Mouse (Mus musculus) megakaryocyte, embryonic 14.5 days (primary cell): ENCODE measurements around the gene Chp1. TPM values are rescaled to one million over a fixed set of nuclear protein-coding genes. Genes with fewer than 3 reads are reported as not detected.
"Not testable (repeated sequence)": the region's sequence is repeated elsewhere in the genome, so short reads cannot be mapped to it uniquely, and the experiment has no call there.

Experiments used
- H3K27me3 ChIP-seq: replicated peaks from 2 replicates; pipeline ENCODE3; 2012; ENCODE audit warnings: inconsistent platforms
- H3K36me3 ChIP-seq: replicated peaks from 2 replicates; pipeline ENCODE3; 2012; ENCODE audit warnings: low read length, inconsistent platforms, mixed read lengths
- H3K4me1 ChIP-seq: 2 replicates; pipeline ENCODE4 v1.6.1; 2012; ENCODE audit warnings: inconsistent platforms
- H3K4me3 ChIP-seq: replicated peaks from 2 replicates; pipeline ENCODE3; 2012; ENCODE audit warnings: moderate library complexity, mild to moderate bottlenecking, inconsistent platforms
- H3K9me3 ChIP-seq: 2 replicates; pipeline ENCODE4 v1.6.1; 2012; ENCODE audit warnings: inconsistent platforms
- FLI1 ChIP-seq: IDR thresholded peaks from 2 replicates; pipeline ENCODE4 v1.6.1; 2012; ENCODE audit warnings: low read length, inconsistent platforms, mixed read lengths
- GATA1 ChIP-seq: IDR thresholded peaks from 3 replicates; pipeline ENCODE4 v1.6.1; 2012; ENCODE audit warnings: mixed read lengths, low read length, inconsistent platforms, borderline replicate concordance
- polyA plus RNA-seq: library from polyadenylated mRNA; stranded (reverse); fragments of >175 nt; gene quantifications from 2 replicates; pipeline ENCODE4 v1.2.3, GENCODE M21; 2012; ENCODE audit warnings: low replicate concordance; ENCODE audit not compliant: insufficient read depth

Chp1 gene
- polyA plus RNA-seq, 1 experiment: 9.7 TPM

GRCm38 (mm10) chr2:119618199-119618982 is 70.9 kb downstream of the Chp1 start, which contains the start of the genes Nusap1 and Oip5:
Gene Nusap1 (plus strand): TSS chr2:119618298.
Gene Oip5 (minus strand): TSS chr2:119618469.
- Histone ChIP-seq H3K4me3 (peak within 1 kb of the TSS; percentile 97), H3K9me3 (no peaks in the 10 kb centered on the region), H3K27me3 (no peaks in the 10 kb centered on the region), H3K36me3 (peaks cover 5% of the 10 kb centered on the region), H3K4me1 (peaks cover 38% of the 10 kb centered on the region)
- TF ChIP-seq GATA1 (no peak), FLI1 (no peak)

GRCm38 (mm10) chr2:119619002-119619401 is 71.5 kb downstream of the Chp1 start:
- peak overlapping the region; percentile 97 for H3K4me3 ChIP-seq
- H3K4me1 ChIP-seq: peaks cover 40% of the 10 kb centered on the region
- peaks cover 11% of the 10 kb centered on the region for H3K36me3 ChIP-seq
- H3K9me3 ChIP-seq, H3K27me3 ChIP-seq: not testable (repeated sequence)

DNA sequence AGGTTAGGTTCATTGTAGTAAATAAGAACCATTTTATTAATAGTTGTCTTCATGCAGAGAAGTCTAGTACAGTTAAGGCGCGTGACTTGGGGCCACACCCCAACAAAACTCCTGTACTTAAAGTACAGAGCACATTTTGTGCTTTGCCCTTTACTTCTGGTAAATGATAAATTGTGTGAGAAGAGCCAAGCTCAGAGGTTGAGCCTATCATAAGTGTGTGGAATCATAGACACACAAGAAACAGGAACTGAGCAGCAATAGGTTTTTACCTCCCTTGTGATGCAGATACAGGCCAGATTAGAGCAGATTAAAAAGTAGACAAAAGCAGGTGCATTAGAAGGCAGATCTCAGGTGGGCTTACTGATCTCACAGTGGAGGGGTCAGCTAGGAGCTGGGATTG is 73.8 kb downstream of the Chp1 start:
- peaks cover 30% of the 10 kb centered on the region for H3K36me3 ChIP-seq
- no peak for TF ChIP-seq FLI1
- no peak for TF ChIP-seq GATA1
- peak overlapping the region; percentile 56 for H3K4me3 ChIP-seq
- H3K4me1 ChIP-seq: peaks cover 40% of the 10 kb centered on the region
- H3K9me3 ChIP-seq: no peaks in the 10 kb centered on the region
- no peaks in the 10 kb centered on the region for H3K27me3 ChIP-seq

Other genes with a start within 250 kb of the Chp1 start
- gene Dll4, start 221.9 kb upstream of the Chp1 start, polyA plus RNA-seq: not detected in 2 replicates
- gene Chac1, start 196.5 kb upstream of the Chp1 start, polyA plus RNA-seq: 33.0 and 93.9 TPM in 2 replicates
- 2.3 and 2.7 TPM in 2 replicates for gene Ino80, start 70.0 kb upstream of the Chp1 start, polyA plus RNA-seq
- 0.01 TPM in 1 of 2 replicates, not detected in the other for gene Exd1, start 70 bp upstream of the Chp1 start, polyA plus RNA-seq
- gene Nusap1, start 70.6 kb downstream of the Chp1 start, polyA plus RNA-seq: 1.3 TPM in 1 of 2 replicates, not detected in the other
- 4.8 TPM in 1 of 2 replicates, not detected in the other for gene Oip5, start 70.8 kb downstream of the Chp1 start, polyA plus RNA-seq
- gene Ndufaf1, start 115.1 kb downstream of the Chp1 start, polyA plus RNA-seq: 1.1 and 1.6 TPM in 2 replicates
- 19.2 and 81.2 TPM in 2 replicates for gene Rtf1, start 127.4 kb downstream of the Chp1 start, polyA plus RNA-seq
- gene Itpka, start 194.6 kb downstream of the Chp1 start, polyA plus RNA-seq: 0.04 and 1.9 TPM in 2 replicates
- gene Ltk, start 212.7 kb downstream of the Chp1 start, polyA plus RNA-seq: 0.25 TPM in 1 of 2 replicates, not detected in the other
- 8.7 and 9.1 TPM in 2 replicates for gene Rpap1, start 239.8 kb downstream of the Chp1 start, polyA plus RNA-seq